Mouse (Mus musculus) macrophage (primary cell): ENCODE data around the gene Cnbd2. TPM values are rescaled to one million over a fixed set of nuclear protein-coding genes. Genes with fewer than 3 reads are reported as not detected.
A peak's percentile ranks its signal among the peaks of the same experiment; 100 is the strongest.

Experiments used
- H3K27ac ChIP-seq: fragments of 350-480 bp; formaldehyde crosslinking; 2 replicates; pipeline ENCODE4 v1.9.0; 2021
- H3K36me3 ChIP-seq: fragments of 350-480 bp; formaldehyde crosslinking; 2 replicates; pipeline ENCODE4 v1.9.0; 2021; ENCODE audit errors: inconsistent target
- H3K4me3 ChIP-seq: fragments of 350-480 bp; formaldehyde crosslinking; 2 replicates; pipeline ENCODE4 v1.9.0; 2021; ENCODE audit errors: inconsistent target
- H3K79me2 ChIP-seq: fragments of 350-480 bp; formaldehyde crosslinking; 2 replicates; pipeline ENCODE4 v1.9.0; 2021; ENCODE audit errors: inconsistent target
- WGBS: methylation state at CpG from one replicate; pipeline ENCODE4 v1.1.7; 2026; ENCODE audit warnings: inconsistent platforms; ENCODE audit not compliant: missing documents; 5-methylcytosine and 5-hydroxymethylcytosine counted together
- polyA plus RNA-seq: library from polyadenylated mRNA; stranded (reverse); fragments of 250-400 nt; gene quantifications from 3 replicates; pipeline ENCODE4 v1.2.4, GENCODE M21; 2018; ENCODE audit warnings: inconsistent platforms

Gene Cnbd2
- polyA plus RNA-seq, 1 experiment from 2014 or later, result 3.9 TPM

DNA sequence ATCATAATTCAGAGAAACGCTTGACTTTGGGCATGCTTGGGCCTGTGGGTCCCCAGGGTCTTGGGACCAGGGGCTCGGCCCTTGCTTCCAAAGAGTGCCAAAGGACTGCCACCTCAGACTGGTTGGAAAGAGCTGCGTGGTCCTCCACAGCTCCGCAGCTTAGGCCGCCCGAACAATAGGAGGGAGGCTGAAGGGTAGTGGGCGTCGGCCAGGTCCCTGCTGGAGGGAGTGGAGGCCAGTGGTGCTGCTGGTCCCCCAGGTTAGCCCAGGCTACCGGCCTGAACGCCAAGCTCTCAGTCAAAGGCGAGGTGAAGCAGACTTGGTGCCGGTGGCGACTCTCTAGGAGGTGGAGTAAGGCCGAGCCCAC lies 108.2 kb downstream of the Cnbd2 start:
- WGBS, result 52% methylated on average over 14 of the region's 14 CpGs
- peak overlapping the region; percentile 97 for H3K27ac ChIP-seq
- peaks cover 9% of the 10 kb centered on the region; the same call in 1 of the 2 replicates for H3K36me3 ChIP-seq
- peak overlapping the region; percentile 32 for H3K4me3 ChIP-seq
- H3K79me2 ChIP-seq, result peaks cover 42% of the 10 kb centered on the region

GRCm38 (mm10) chr2:156420694-156421380 lies 108.7 kb downstream of the Cnbd2 start, which contains the start of gene Epb41l1:
Epb41l1 (plus strand) TSS chr2:156420909.
- under 1% methylated on average over 69 of the region's 76 CpGs for WGBS
- peak within 1 kb of the TSS; percentile 97 for H3K27ac ChIP-seq

DNA sequence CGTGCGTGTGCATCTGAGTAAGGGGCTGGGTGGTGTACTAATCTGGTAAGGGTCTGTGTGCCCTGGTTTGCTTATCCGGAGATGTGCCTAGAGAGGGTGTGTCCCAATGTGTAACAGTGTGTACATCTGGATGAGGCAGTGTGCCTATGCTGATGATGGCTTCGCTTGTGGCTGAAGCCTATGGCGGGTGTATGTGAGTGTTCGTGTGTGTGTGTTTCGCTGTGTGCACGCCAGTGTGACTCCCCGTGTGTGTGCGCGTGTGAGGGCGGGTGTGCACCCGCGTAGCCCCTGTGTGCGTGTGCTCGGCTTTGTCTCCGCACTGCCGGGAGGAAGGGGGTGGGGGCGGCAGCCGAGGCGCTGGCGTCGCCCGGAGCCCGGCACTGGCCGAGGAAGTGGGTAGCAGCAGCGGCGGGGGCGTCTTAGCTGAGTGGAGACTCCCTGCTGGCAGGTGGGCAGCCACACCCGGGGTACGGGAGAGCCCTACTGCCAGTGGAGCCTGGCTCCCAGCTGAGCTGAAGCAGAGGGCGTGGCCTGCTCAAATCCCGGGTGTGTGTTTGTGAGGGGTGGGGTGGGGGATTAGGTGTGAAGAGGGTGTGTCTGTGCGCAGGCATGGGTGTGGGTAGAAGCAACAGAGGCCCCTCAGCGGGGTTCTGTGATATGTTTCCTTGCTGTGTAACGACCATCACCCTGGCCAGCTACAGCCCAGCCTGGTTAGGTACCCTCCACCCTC lies 109.4 kb downstream of the Cnbd2 start:
- Histone ChIP-seq H3K27ac (peak overlapping the region; percentile 44), H3K79me2 (peaks cover 55% of the 10 kb centered on the region), H3K4me3 (peak overlapping the region; percentile 92), H3K36me3 (peaks cover 9% of the 10 kb centered on the region; the same call in 1 of the 2 replicates)
- WGBS, result 1% methylated on average over 28 of the region's 36 CpGs

More at GRCm38 (mm10) chr2:156420694-156421380, 108.7 kb downstream of the Cnbd2 start, which contains the start of gene Epb41l1:
- H3K4me3 ChIP-seq, result peak within 1 kb of the TSS; percentile 92
- H3K36me3 ChIP-seq, result peaks cover 9% of the 10 kb centered on the region; the same call in 1 of the 2 replicates
- H3K79me2 ChIP-seq, result peaks cover 48% of the 10 kb centered on the region

DNA sequence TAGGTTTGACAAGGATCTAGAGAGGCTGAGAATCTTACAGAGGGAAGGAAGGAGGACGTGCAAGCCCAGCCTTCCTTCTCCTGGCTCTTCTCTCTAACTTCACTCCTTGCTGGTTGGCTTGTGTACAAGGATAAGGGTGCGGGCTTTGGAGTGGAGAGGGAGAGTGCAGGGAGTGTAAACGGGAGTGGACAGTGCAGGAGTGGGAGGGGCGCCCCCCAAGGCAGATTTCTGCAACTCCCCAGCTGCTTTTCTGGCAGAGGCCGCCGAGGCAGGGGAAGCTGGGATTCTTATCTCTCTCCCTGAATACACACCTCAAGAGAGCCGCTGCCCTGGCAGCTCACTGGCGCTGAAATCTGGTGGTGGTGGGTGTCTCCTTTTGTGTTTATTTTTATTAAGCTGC lies 110.5 kb downstream of the Cnbd2 start:
- 46% methylated on average over 8 of the region's 8 CpGs for WGBS
- Histone ChIP-seq H3K27ac (no peak overlapping the region), H3K36me3 (peaks cover 9% of the 10 kb centered on the region; the same call in 1 of the 2 replicates), H3K79me2 (peaks cover 66% of the 10 kb centered on the region), H3K4me3 (peak overlapping the region; percentile 92; the same call in 1 of the 2 replicates)

GRCm38 (mm10) chr2:156423672-156424071 lies 111.6 kb downstream of the Cnbd2 start:
- Histone ChIP-seq H3K27ac (no peak overlapping the region), H3K79me2 (peaks cover 76% of the 10 kb centered on the region), H3K36me3 (peaks cover 9% of the 10 kb centered on the region; the same call in 1 of the 2 replicates), H3K4me3 (no peak overlapping the region)
- 94% methylated on average over 4 of the region's 4 CpGs for WGBS

Other genes with a start within 250 kb of the Cnbd2 start
- 0.35 TPM in 1 of 3 replicates, not detected in the others for gene Spag4, start 247.1 kb upstream of the Cnbd2 start, polyA plus RNA-seq
- 7.4 to 25.3 TPM (median 17.9 TPM) in 3 replicates for gene Cpne1, start 200.3 kb upstream of the Cnbd2 start, polyA plus RNA-seq
- gene Rbm12, start 200.3 kb upstream of the Cnbd2 start, polyA plus RNA-seq, result 7.2 to 20.5 TPM (median 8.4 TPM) in 3 replicates
- 6.1 to 13.9 TPM (median 8.1 TPM) in 3 replicates for gene Gm28036, start 185.2 kb upstream of the Cnbd2 start, polyA plus RNA-seq
- 73.4 to 124 TPM (median 123 TPM) in 3 replicates for gene Romo1, start 168.3 kb upstream of the Cnbd2 start, polyA plus RNA-seq
- 18.6 to 31.0 TPM (median 24.7 TPM) in 3 replicates for gene Nfs1, start 168.1 kb upstream of the Cnbd2 start, polyA plus RNA-seq
- gene Rbm39, start 132.1 kb upstream of the Cnbd2 start, polyA plus RNA-seq, result 158 to 239 TPM (median 203 TPM) in 3 replicates
- gene Phf20, start 115.8 kb upstream of the Cnbd2 start, polyA plus RNA-seq, result 30.3 to 83.9 TPM (median 31.8 TPM) in 3 replicates
- gene Scand1, start 405 bp downstream of the Cnbd2 start, polyA plus RNA-seq, result 12.2 to 134 TPM (median 90.1 TPM) in 3 replicates
- gene Epb41l1, start 108.6 kb downstream of the Cnbd2 start, polyA plus RNA-seq, result 52.1 to 100 TPM (median 53.9 TPM) in 3 replicates
- gene Aar2, start 235.3 kb downstream of the Cnbd2 start, polyA plus RNA-seq, result 11.6 to 19.9 TPM (median 16.4 TPM) in 3 replicates